Mouse (Mus musculus) layer of hippocampus, postnatal 25 days (tissue): Measurements from ENCODE around the gene Gm26920. TPM values are rescaled to one million over a fixed set of nuclear protein-coding genes. Genes with fewer than 3 reads are reported as not detected.
"Not testable (repeated sequence)": the region's sequence is repeated elsewhere in the genome, so short reads cannot be mapped to it uniquely, and the experiment has no call there.

Source experiments
- DNase-seq, 2 experiments: peaks; one replicate each; pipeline ENCODE4 v3.0.0; 2022; ENCODE audit warnings: mixed read lengths in 2 of 2, low spot score in 1 of 2; ENCODE audit errors: extremely low spot score in 1 of 2
- total RNA-seq, 2 experiments: library from RNA; stranded (reverse); gene quantifications; 2 replicates each; pipeline ENCODE4 v1.2.3; 2021

Gene Gm26920
- 1 to 10 TPM in 1 of 2 experiments, not detected in 1; 2.0 TPM for total RNA-seq

- DNase-seq, result peak; percentile 89 to 95
These were observed at the start of gene Gm26920, which contains the start of gene Zfp566 for GRCm38 (mm10) chr7:30090092-30090969. Gene Gm26920 (minus strand): TSS chr7:30090410. Gene Zfp566 (minus strand): TSS chr7:30090527.

GRCm38 (mm10) chr7:30136826-30137225 lies 46.6 kb upstream of the Gm26920 start:
- DNase-seq, result peak in 1 of 2 experiments; percentile 11

GRCm38 (mm10) chr7:30132396-30132795 lies 42.2 kb upstream of the Gm26920 start:
- DNase-seq, result no peak

GRCm38 (mm10) chr7:30129900-30130299 lies 39.7 kb upstream of the Gm26920 start:
- DNase-seq, result no peak

GRCm38 (mm10) chr7:30122188-30122530 lies 31.9 kb upstream of the Gm26920 start:
- no peak for DNase-seq

- DNase-seq, result peak; percentile 85 to 86
These were observed 31.3 kb upstream of the Gm26920 start, which contains the start of gene Zfp382 for GRCm38 (mm10) chr7:30121308-30122187. Gene Zfp382 (plus strand): TSS chr7:30121942.

- not testable (repeated sequence) for DNase-seq
These were observed 27.7 kb upstream of the Gm26920 start for GRCm38 (mm10) chr7:30117935-30118334.

- DNase-seq, result no peak
These were observed 25.9 kb upstream of the Gm26920 start for GRCm38 (mm10) chr7:30116076-30116475.

GRCm38 (mm10) chr7:30099297-30099696 lies 9.1 kb upstream of the Gm26920 start:
- DNase-seq, result peak; percentile 54 to 73

- no peak for DNase-seq
These were observed 5.4 kb upstream of the Gm26920 start for GRCm38 (mm10) chr7:30095551-30096125.

GRCm38 (mm10) chr7:30094646-30095429 lies 4.6 kb upstream of the Gm26920 start, which contains the start of gene Zfp260:
Gene Zfp260 (plus strand): TSS chr7:30094777.
- peak; percentile 80 to 88 for DNase-seq

- no peak for DNase-seq
These were observed 3.8 kb upstream of the Gm26920 start for GRCm38 (mm10) chr7:30093918-30094415.

GRCm38 (mm10) chr7:30092666-30093065 lies 2.5 kb upstream of the Gm26920 start:
- no peak for DNase-seq

- no peak for DNase-seq
These were observed 868 bp upstream of the Gm26920 start for GRCm38 (mm10) chr7:30090970-30091585.

GRCm38 (mm10) chr7:30089405-30089804 lies 805 bp downstream of the Gm26920 start:
- DNase-seq, result no peak

GRCm38 (mm10) chr7:30086524-30086923 lies 3.7 kb downstream of the Gm26920 start:
- DNase-seq, result no peak

GRCm38 (mm10) chr7:30072146-30073028 lies 17.8 kb downstream of the Gm26920 start, which contains the start of gene Zfp82:
Gene Zfp82 (minus strand): TSS chr7:30072900.
- DNase-seq, result peak; percentile 76 to 79

- DNase-seq, result no peak
These were observed 25.6 kb downstream of the Gm26920 start for GRCm38 (mm10) chr7:30064622-30065021.
